Mouse (Mus musculus): ENCODE data around the gene Rbbp5. TPM values are rescaled to one million over a fixed set of nuclear protein-coding genes. Genes with fewer than 3 reads are reported as not detected.

The Rbbp5 gene
- total RNA-seq (2014; rRNA removed) (33.6 and 33.7 TPM in 2 replicates), polyA plus RNA-seq (2015; fragmentation: Nextera tagmentation; extraction: Ambion mirVana) (22.8 and 24.7 TPM in 2 replicates)

DNA sequence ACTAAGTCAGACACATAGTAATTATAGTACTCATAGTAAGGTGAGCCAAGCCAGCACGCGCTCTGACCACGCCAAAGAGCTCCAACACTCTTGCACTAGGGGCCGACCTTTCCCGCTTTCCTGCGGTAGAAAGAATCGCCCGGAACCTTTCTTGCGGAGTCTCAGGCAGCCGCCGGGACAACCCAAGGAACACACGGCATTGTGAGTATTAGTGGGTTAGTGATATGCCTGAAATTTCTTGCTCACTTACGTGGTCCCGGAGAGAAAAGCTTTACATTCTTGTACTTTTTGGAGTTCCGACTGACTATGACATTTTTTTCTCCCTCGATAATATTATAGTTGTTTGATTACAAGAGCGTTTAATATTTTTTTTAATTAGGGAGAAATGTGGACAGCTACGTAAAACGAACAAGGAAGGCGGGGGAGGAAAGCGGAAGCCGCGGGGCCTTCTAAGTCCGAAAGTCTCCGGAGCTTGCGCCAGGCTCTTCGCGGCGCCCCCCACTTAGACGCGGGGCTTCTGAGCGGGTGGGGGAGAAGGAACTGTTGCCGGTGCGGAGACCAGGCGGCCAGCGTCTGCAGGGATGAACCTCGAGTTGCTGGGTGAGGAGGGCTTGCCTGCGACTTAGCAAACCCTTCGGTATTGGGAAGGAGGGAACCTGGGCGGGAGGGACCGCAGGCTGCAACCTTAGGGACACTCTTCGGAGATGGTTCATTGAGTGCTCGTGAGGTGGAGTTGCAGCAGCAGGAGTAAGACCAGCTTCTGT, at the start of gene Rbbp5:
Gene Rbbp5 (plus strand): TSS at position 438 of the 764 bp plus-strand sequence.
- ATAC-seq (peak; percentile 95), DNase-seq (peak; percentile 95)
- WGBS = under 1% methylated on average over 43 of the region's 43 CpGs
- peak; percentile 30; the same call in 1 of the 2 replicates for TF ChIP-seq CTCF (IDR thresholded peaks at IDR 0.05; ENCODE audit: low read depth)
- H3K4me2 ChIP-seq (ENCODE audit: low read depth) = peak within 1 kb of the TSS; percentile 73
- H3K4me1 ChIP-seq (ENCODE audit: insufficient read depth) = peaks cover 10% of the 10 kb centered on the region; the same call in 1 of the 2 replicates
- H3K27ac ChIP-seq (ENCODE audit: low read depth, low read length) = peak within 1 kb of the TSS; percentile 68
- H3K27me3 ChIP-seq (ENCODE audit: insufficient read depth, low read length) = no peaks in the 10 kb centered on the region
- H3K4me3 ChIP-seq (ENCODE audit: low read depth, low read length) = peak within 1 kb of the TSS; percentile 73
- no peaks in the 10 kb centered on the region for H3K36me3 ChIP-seq (ENCODE audit: insufficient read depth)
- H3K9me3 ChIP-seq (ENCODE audit: low read length) = no peaks in the 10 kb centered on the region
- peak within 1 kb of the TSS; percentile 76 for H3K9ac ChIP-seq

DNA sequence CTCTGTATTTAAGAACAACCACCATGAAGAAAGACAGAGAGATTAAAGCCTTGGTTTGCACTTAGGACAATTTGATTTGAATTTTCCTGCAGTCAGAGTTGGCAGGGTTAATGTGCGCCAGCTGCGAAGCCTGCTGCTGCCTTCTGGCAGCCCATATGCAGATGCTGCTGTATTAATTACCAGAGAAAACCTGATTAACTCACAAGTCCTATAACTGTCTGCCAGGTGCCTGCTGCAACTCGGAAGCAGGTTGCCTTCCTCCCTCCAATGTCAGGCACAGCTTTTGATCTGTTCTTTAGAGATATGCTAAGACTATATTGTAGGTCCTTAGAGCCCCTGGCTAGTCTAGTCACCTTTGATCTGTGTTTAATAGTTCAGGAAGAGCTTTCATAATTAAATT, 46.3 kb upstream of the Rbbp5 start:
- H3K4me3 ChIP-seq (ENCODE audit: low read depth, low read length) = no peak overlapping the region
- peak overlapping the region; percentile 40; the same call in 1 of the 2 replicates for H3K27ac ChIP-seq (ENCODE audit: low read depth, low read length)
- peak; percentile 73 for DNase-seq
- H3K4me2 ChIP-seq (ENCODE audit: low read depth) = no peak overlapping the region
- no peaks in the 10 kb centered on the region for H3K9me3 ChIP-seq (ENCODE audit: low read length)
- no peak overlapping the region for H3K9ac ChIP-seq
- 0 out of 2 replicates have a peak, but pooled peaks cover 5% of the 10 kb centered on the region for H3K4me1 ChIP-seq (ENCODE audit: insufficient read depth)
- no peaks in the 10 kb centered on the region for H3K27me3 ChIP-seq (ENCODE audit: insufficient read depth, low read length)
- H3K36me3 ChIP-seq (ENCODE audit: insufficient read depth) = 0 out of 2 replicates have a peak, but pooled peaks cover 12% of the 10 kb centered on the region
- ATAC-seq = peak; percentile 75
- no peak for TF ChIP-seq CTCF (IDR thresholded peaks at IDR 0.05; ENCODE audit: low read depth)
- 26% methylated on average over 3 of the region's 3 CpGs for WGBS

GRCm38 (mm10) chr1:132431716-132432115, 45.4 kb upstream of the Rbbp5 start:
- Histone ChIP-seq H3K4me1 (ENCODE audit: insufficient read depth) (no peaks in the 10 kb centered on the region), H3K27ac (ENCODE audit: low read depth, low read length) (no peak overlapping the region; the same call in 1 of the 2 replicates), H3K4me2 (ENCODE audit: low read depth) (no peak overlapping the region), H3K27me3 (ENCODE audit: insufficient read depth, low read length) (no peaks in the 10 kb centered on the region), H3K36me3 (ENCODE audit: insufficient read depth) (0 out of 2 replicates have a peak, but pooled peaks cover 12% of the 10 kb centered on the region), H3K4me3 (ENCODE audit: low read depth, low read length) (no peak overlapping the region), H3K9ac (no peak overlapping the region), H3K9me3 (ENCODE audit: low read length) (no peaks in the 10 kb centered on the region)
- TF ChIP-seq CTCF (IDR thresholded peaks at IDR 0.05; ENCODE audit: low read depth) = no peak
- 42% methylated on average over 9 of the region's 9 CpGs for WGBS
- peak; percentile 52 for DNase-seq
- ATAC-seq = peak; percentile 54

- ATAC-seq (no peak), DNase-seq (no peak)
- no peak overlapping the region for H3K4me2 ChIP-seq (ENCODE audit: low read depth)
- 0 out of 2 replicates have a peak, but pooled peaks cover 12% of the 10 kb centered on the region for H3K36me3 ChIP-seq (ENCODE audit: insufficient read depth)
- no peaks in the 10 kb centered on the region for H3K4me1 ChIP-seq (ENCODE audit: insufficient read depth)
- H3K4me3 ChIP-seq (ENCODE audit: low read depth, low read length) = no peak overlapping the region
- 41% methylated on average over 5 of the region's 5 CpGs for WGBS
- no peaks in the 10 kb centered on the region for H3K9me3 ChIP-seq (ENCODE audit: low read length)
- H3K9ac ChIP-seq = no peak overlapping the region
- H3K27ac ChIP-seq (ENCODE audit: low read depth, low read length) = no peak overlapping the region
- TF ChIP-seq CTCF (IDR thresholded peaks at IDR 0.05; ENCODE audit: low read depth) = no peak
- H3K27me3 ChIP-seq (ENCODE audit: insufficient read depth, low read length) = no peaks in the 10 kb centered on the region
Measured at GRCm38 (mm10) chr1:132433349-132433748, 43.8 kb upstream of the Rbbp5 start.

GRCm38 (mm10) chr1:132434032-132434431, 43.1 kb upstream of the Rbbp5 start:
- H3K27me3 ChIP-seq (ENCODE audit: insufficient read depth, low read length) = no peaks in the 10 kb centered on the region
- H3K9me3 ChIP-seq (ENCODE audit: low read length) = no peaks in the 10 kb centered on the region
- ATAC-seq (no peak), DNase-seq (no peak)
- WGBS = 90% methylated on average over 12 of the region's 12 CpGs
- H3K4me3 ChIP-seq (ENCODE audit: low read depth, low read length) = no peak overlapping the region
- no peak for TF ChIP-seq CTCF (IDR thresholded peaks at IDR 0.05; ENCODE audit: low read depth)
- H3K4me1 ChIP-seq (ENCODE audit: insufficient read depth) = no peaks in the 10 kb centered on the region
- no peak overlapping the region for H3K9ac ChIP-seq
- H3K27ac ChIP-seq (ENCODE audit: low read depth, low read length) = no peak overlapping the region
- 0 out of 2 replicates have a peak, but pooled peaks cover 12% of the 10 kb centered on the region for H3K36me3 ChIP-seq (ENCODE audit: insufficient read depth)
- H3K4me2 ChIP-seq (ENCODE audit: low read depth) = no peak overlapping the region

DNA sequence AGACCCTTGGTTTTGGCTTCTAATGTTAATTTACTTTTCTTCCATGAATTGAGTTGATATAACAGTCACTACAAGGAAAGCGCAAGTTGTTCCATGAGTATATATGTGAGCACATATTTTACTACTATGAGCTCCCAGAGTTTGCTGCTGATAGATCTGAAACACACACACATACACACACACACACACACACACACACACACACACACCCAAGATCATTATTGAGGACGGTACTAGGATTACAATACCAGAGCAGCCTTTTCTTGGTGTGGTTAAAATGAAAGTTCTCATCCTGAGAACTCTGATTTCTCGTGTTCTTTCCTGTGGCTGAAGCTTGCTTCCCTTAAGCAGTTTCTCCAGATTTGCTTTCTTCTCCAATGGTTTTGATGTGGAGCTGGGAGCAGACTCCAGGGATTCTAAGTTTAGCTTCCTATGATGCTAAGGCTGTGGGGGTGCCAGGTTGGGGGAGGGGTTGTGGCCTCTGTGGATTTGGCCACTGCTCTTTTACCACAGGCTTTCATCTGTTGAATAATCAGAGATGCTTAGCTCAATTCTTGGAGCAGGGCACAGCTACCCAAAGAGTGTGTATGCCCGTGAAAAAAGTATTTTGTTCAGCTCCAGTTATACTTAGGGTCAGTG, 40.7 kb upstream of the Rbbp5 start:
- DNase-seq = no peak

More for the DNA sequence above, 40.7 kb upstream of the Rbbp5 start:
- H3K27ac ChIP-seq (ENCODE audit: low read depth, low read length) = no peak overlapping the region
- WGBS = 74% methylated on average over 4 of the region's 4 CpGs
- peaks cover 21% of the 10 kb centered on the region; the same call in 1 of the 2 replicates for H3K36me3 ChIP-seq (ENCODE audit: insufficient read depth)
- no peak overlapping the region for H3K4me3 ChIP-seq (ENCODE audit: low read depth, low read length)
- H3K4me2 ChIP-seq (ENCODE audit: low read depth) = no peak overlapping the region
- H3K9ac ChIP-seq = no peak overlapping the region
- no peaks in the 10 kb centered on the region for H3K9me3 ChIP-seq (ENCODE audit: low read length)
- no peak for ATAC-seq
- TF ChIP-seq CTCF (IDR thresholded peaks at IDR 0.05; ENCODE audit: low read depth) = no peak
- no peaks in the 10 kb centered on the region for H3K4me1 ChIP-seq (ENCODE audit: insufficient read depth)
- no peaks in the 10 kb centered on the region for H3K27me3 ChIP-seq (ENCODE audit: insufficient read depth, low read length)
